Mouse (Mus musculus) midbrain, embryonic 15.5 days (tissue): Measurements from ENCODE around the gene Pcnx2. TPM values are rescaled to one million over a fixed set of nuclear protein-coding genes. Genes with fewer than 3 reads are reported as not detected.

Source experiments
- ATAC-seq: fragments of 200-750 bp; cut with Nextera tagmentation; replicated peaks from 2 replicates; pipeline ENCODE4 v1.8.0; 2017; ENCODE audit warnings: moderate TSS enrichment
- H3K27ac ChIP-seq: fragments of 300-500 bp; sonication (generic); 2 replicates; pipeline ENCODE4 v1.5.1; 2015; ENCODE audit warnings: mild to moderate bottlenecking, inconsistent platforms
- H3K27me3 ChIP-seq: fragments of 300-500 bp; sonication (generic); replicated peaks from 2 replicates; pipeline ENCODE4 v1.6.1; 2015; ENCODE audit warnings: inconsistent platforms
- H3K36me3 ChIP-seq: fragments of 300-500 bp; sonication (generic); replicated peaks from 2 replicates; pipeline ENCODE4 v1.6.1; 2015; ENCODE audit warnings: inconsistent platforms
- H3K4me1 ChIP-seq: fragments of 300-500 bp; sonication (generic); 2 replicates; pipeline ENCODE4 v1.6.1; 2015; ENCODE audit warnings: inconsistent platforms
- H3K4me2 ChIP-seq: fragments of 300-500 bp; sonication (generic); 2 replicates; pipeline ENCODE4 v1.6.1; 2015; ENCODE audit warnings: inconsistent platforms, mild to moderate bottlenecking, moderate library complexity
- H3K4me3 ChIP-seq: fragments of 300-500 bp; sonication (generic); 2 replicates; pipeline ENCODE4 v1.5.1; 2015; ENCODE audit warnings: mild to moderate bottlenecking, inconsistent platforms
- H3K9ac ChIP-seq: fragments of 300-500 bp; sonication (generic); 2 replicates; pipeline ENCODE4 v1.6.1; 2015; ENCODE audit warnings: mild to moderate bottlenecking, inconsistent platforms
- H3K9me3 ChIP-seq: fragments of 300-500 bp; sonication (generic); 2 replicates; pipeline ENCODE4 v1.6.1; 2016; ENCODE audit warnings: inconsistent platforms
- WGBS: fragments of 180-500 bp; shearing (Covaris S2); methylation state at CpG from one replicate; pipeline ENCODE4 v1.1.7; 2015; ENCODE audit warnings: mixed read lengths; 5-methylcytosine and 5-hydroxymethylcytosine counted together
- polyA plus RNA-seq: library from polyadenylated mRNA; unstranded; fragments of >200 nt; fragmentation: Nextera tagmentation; extraction: Ambion mirVana; gene quantifications from 2 replicates; pipeline ENCODE4 v1.2.1, GENCODE M21; 2015

Pcnx2 gene
- polyA plus RNA-seq, 1 experiment from 2014 or later: 7.5 TPM

- H3K9ac ChIP-seq: no peak overlapping the region
- no peaks in the 10 kb centered on the region for H3K9me3 ChIP-seq
- H3K4me3 ChIP-seq: no peak overlapping the region
- 0 out of 2 replicates have a peak, but pooled peaks cover 2% of the 10 kb centered on the region for H3K36me3 ChIP-seq
- H3K4me2 ChIP-seq: no peak overlapping the region
- no peaks in the 10 kb centered on the region for H3K27me3 ChIP-seq
- ATAC-seq: no peak
- no peaks in the 10 kb centered on the region for H3K4me1 ChIP-seq
- 77% methylated on average over 12 of the region's 12 CpGs for WGBS
- no peak overlapping the region for H3K27ac ChIP-seq
These were observed 91.7 kb downstream of the Pcnx2 start for GRCm38 (mm10) chr8:125806459-125806858.

- H3K4me3 ChIP-seq: no peak overlapping the region
- H3K27me3 ChIP-seq: no peaks in the 10 kb centered on the region
- no peak for ATAC-seq
- no peak overlapping the region for H3K27ac ChIP-seq
- WGBS: 98% methylated on average over 2 of the region's 2 CpGs
- H3K4me2 ChIP-seq: no peak overlapping the region
- no peak overlapping the region for H3K9ac ChIP-seq
- no peaks in the 10 kb centered on the region for H3K9me3 ChIP-seq
- H3K4me1 ChIP-seq: no peaks in the 10 kb centered on the region
- H3K36me3 ChIP-seq: no peaks in the 10 kb centered on the region
These were observed 101.1 kb downstream of the Pcnx2 start for GRCm38 (mm10) chr8:125796970-125797369.

- H3K9me3 ChIP-seq: no peaks in the 10 kb centered on the region
- ATAC-seq: no peak
- H3K36me3 ChIP-seq: no peaks in the 10 kb centered on the region
- H3K9ac ChIP-seq: no peak overlapping the region
- H3K27me3 ChIP-seq: no peaks in the 10 kb centered on the region
- H3K4me2 ChIP-seq: no peak overlapping the region
- H3K4me1 ChIP-seq: no peaks in the 10 kb centered on the region
- 90% methylated on average over 2 of the region's 2 CpGs for WGBS
- no peak overlapping the region for H3K4me3 ChIP-seq
- H3K27ac ChIP-seq: no peak overlapping the region
These were observed 102.8 kb downstream of the Pcnx2 start for GRCm38 (mm10) chr8:125795341-125795740.

- 79% methylated on average over 9 of the region's 9 CpGs for WGBS
- no peak for ATAC-seq
- no peaks in the 10 kb centered on the region for H3K27me3 ChIP-seq
- H3K9me3 ChIP-seq: no peaks in the 10 kb centered on the region
- no peak overlapping the region for H3K4me3 ChIP-seq
- H3K9ac ChIP-seq: no peak overlapping the region
- no peaks in the 10 kb centered on the region for H3K36me3 ChIP-seq
- H3K4me1 ChIP-seq: no peaks in the 10 kb centered on the region
- H3K4me2 ChIP-seq: no peak overlapping the region
- H3K27ac ChIP-seq: no peak overlapping the region
These were observed 105.2 kb downstream of the Pcnx2 start for GRCm38 (mm10) chr8:125792816-125793455.

GRCm38 (mm10) chr8:125786886-125787285 is 111.2 kb downstream of the Pcnx2 start:
- Histone ChIP-seq H3K27me3 (no peaks in the 10 kb centered on the region), H3K9me3 (no peaks in the 10 kb centered on the region), H3K36me3 (0 out of 2 replicates have a peak, but pooled peaks cover 5% of the 10 kb centered on the region), H3K4me2 (no peak overlapping the region), H3K27ac (no peak overlapping the region), H3K4me3 (no peak overlapping the region), H3K9ac (no peak overlapping the region), H3K4me1 (no peaks in the 10 kb centered on the region)
- 60% methylated on average over 7 of the region's 7 CpGs for WGBS
- ATAC-seq: no peak

- 69% methylated on average over 3 of the region's 3 CpGs for WGBS
- no peaks in the 10 kb centered on the region for H3K9me3 ChIP-seq
- no peak overlapping the region for H3K27ac ChIP-seq
- H3K4me3 ChIP-seq: no peak overlapping the region
- H3K9ac ChIP-seq: no peak overlapping the region
- H3K4me1 ChIP-seq: no peaks in the 10 kb centered on the region
- H3K27me3 ChIP-seq: no peaks in the 10 kb centered on the region
- 0 out of 2 replicates have a peak, but pooled peaks cover 5% of the 10 kb centered on the region for H3K36me3 ChIP-seq
- H3K4me2 ChIP-seq: no peak overlapping the region
- ATAC-seq: no peak
These were observed 116.0 kb downstream of the Pcnx2 start for GRCm38 (mm10) chr8:125782161-125782560.

GRCm38 (mm10) chr8:125779656-125780055 is 118.5 kb downstream of the Pcnx2 start:
- 76% methylated on average over 8 of the region's 8 CpGs for WGBS

GRCm38 (mm10) chr8:125778919-125779318 is 119.2 kb downstream of the Pcnx2 start:
- Histone ChIP-seq H3K4me1 (no peaks in the 10 kb centered on the region), H3K9me3 (no peaks in the 10 kb centered on the region), H3K4me3 (no peak overlapping the region), H3K4me2 (no peak overlapping the region), H3K27me3 (no peaks in the 10 kb centered on the region), H3K27ac (no peak overlapping the region), H3K9ac (no peak overlapping the region), H3K36me3 (no peaks in the 10 kb centered on the region)
- ATAC-seq: no peak
- 90% methylated on average over 5 of the region's 5 CpGs for WGBS

More at GRCm38 (mm10) chr8:125779656-125780055, 118.5 kb downstream of the Pcnx2 start:
- Histone ChIP-seq H3K27me3 (no peaks in the 10 kb centered on the region), H3K9ac (no peak overlapping the region), H3K4me2 (no peak overlapping the region), H3K36me3 (0 out of 2 replicates have a peak, but pooled peaks cover under 1% of the 10 kb centered on the region), H3K4me1 (no peaks in the 10 kb centered on the region), H3K4me3 (no peak overlapping the region), H3K9me3 (no peaks in the 10 kb centered on the region), H3K27ac (no peak overlapping the region)
- no peak for ATAC-seq

- no peak for ATAC-seq
- Histone ChIP-seq H3K4me2 (no peak overlapping the region), H3K36me3 (no peaks in the 10 kb centered on the region), H3K27ac (no peak overlapping the region), H3K4me3 (no peak overlapping the region), H3K9ac (no peak overlapping the region), H3K4me1 (no peaks in the 10 kb centered on the region), H3K27me3 (no peaks in the 10 kb centered on the region), H3K9me3 (no peaks in the 10 kb centered on the region)
- 79% methylated on average over 12 of the region's 12 CpGs for WGBS
These were observed 120.5 kb downstream of the Pcnx2 start for GRCm38 (mm10) chr8:125777478-125778164.

- WGBS: 83% methylated on average over 6 of the region's 6 CpGs
- Histone ChIP-seq H3K4me2 (no peak overlapping the region), H3K4me3 (no peak overlapping the region), H3K9ac (no peak overlapping the region), H3K9me3 (no peaks in the 10 kb centered on the region), H3K36me3 (0 out of 2 replicates have a peak, but pooled peaks cover 4% of the 10 kb centered on the region), H3K4me1 (no peaks in the 10 kb centered on the region), H3K27ac (no peak overlapping the region), H3K27me3 (no peaks in the 10 kb centered on the region)
- ATAC-seq: no peak
These were observed 121.3 kb downstream of the Pcnx2 start for GRCm38 (mm10) chr8:125776800-125777199.

- Histone ChIP-seq H3K9ac (no peak overlapping the region), H3K4me3 (no peak overlapping the region), H3K4me2 (no peak overlapping the region), H3K36me3 (0 out of 2 replicates have a peak, but pooled peaks cover 5% of the 10 kb centered on the region), H3K4me1 (no peaks in the 10 kb centered on the region), H3K27me3 (no peaks in the 10 kb centered on the region), H3K9me3 (no peaks in the 10 kb centered on the region), H3K27ac (no peak overlapping the region)
- ATAC-seq: no peak
- WGBS: 90% methylated on average over 3 of the region's 3 CpGs
These were observed 121.8 kb downstream of the Pcnx2 start for GRCm38 (mm10) chr8:125776314-125776713.

- Histone ChIP-seq H3K4me2 (no peak overlapping the region), H3K4me3 (no peak overlapping the region), H3K9me3 (no peaks in the 10 kb centered on the region), H3K4me1 (no peaks in the 10 kb centered on the region), H3K27ac (no peak overlapping the region), H3K27me3 (no peaks in the 10 kb centered on the region), H3K36me3 (0 out of 2 replicates have a peak, but pooled peaks cover 6% of the 10 kb centered on the region), H3K9ac (no peak overlapping the region)
- 64% methylated on average over 3 of the region's 3 CpGs for WGBS
- no peak for ATAC-seq
These were observed 123.1 kb downstream of the Pcnx2 start for GRCm38 (mm10) chr8:125775031-125775430.
